Mouse (Mus musculus) neutrophil, adult 59 days (primary cell): Measurements from ENCODE around the gene Gm17509. TPM values are rescaled to one million over a fixed set of nuclear protein-coding genes. Genes with fewer than 3 reads are reported as not detected.

Source experiments
- total RNA-seq, 2 experiments: library from RNA; stranded (reverse); gene quantifications; 1 replicate in 1 of 2; 2 replicates in 1 of 2; pipeline ENCODE4 v1.2.4; 2023

Gm17509 gene
- total RNA-seq: under 1 TPM; 0.29 to 0.51 TPM

GRCm38 (mm10) chr13:117220501-117221321, at the start of gene Gm17509:
Gene Gm17509 (minus strand): TSS chr13:117221075.

GRCm38 (mm10) chr13:117208236-117208635, 12.6 kb downstream of the Gm17509 start, which contains the start of gene Emb:
Gene Emb (plus strand): TSS chr13:117208536.

Other genes with a start within 250 kb of the Gm17509 start
- gene Parp8, start 195.5 kb downstream of the Gm17509 start, total RNA-seq: 10 to 100 TPM; 71.2 to 81.2 TPM
- gene Emb, start 12.5 kb downstream of the Gm17509 start, total RNA-seq: 100 to 1,000 TPM; 272 to 338 TPM